8 mouse cellular contexts compared by ENCODE assay signal in genomic region chr2:125723408-125724085, GRCm38 (mm10). TPM values are rescaled to one million over a fixed set of nuclear protein-coding genes. Genes with fewer than 3 reads are reported as not detected.
DNase-seq lines count a peak whose midpoint lies in the region; ATAC-seq and TF ChIP-seq lines count a peak whose summit lies in the region.

No protein-coding gene starts in this region.

- TF ChIP-seq POLR2A in cortical plate, adult 2 months (IDR thresholded peaks at IDR 0.05; ENCODE audit: extremely low read depth, insufficient read depth, low read length) = no peak
- TF ChIP-seq POLR2A in kidney, adult 2 months (IDR thresholded peaks at IDR 0.05; ENCODE audit: low read depth, low read length) = no peak

- peak overlapping the region; percentile 31 for H3K4me3 ChIP-seq in cortical plate, adult 2 months (ENCODE audit: insufficient read depth, low read length)
- H3K4me3 ChIP-seq in kidney, adult 2 months (ENCODE audit: insufficient read depth, low read depth, low read length) = peak overlapping the region; percentile 23; the same call in 1 of the 2 replicates
- H3K4me3 ChIP-seq in liver, embryonic 16.5 days (ENCODE audit: low read depth, low read length) = peak overlapping the region; percentile 43
- H3K4me3 ChIP-seq in neural tube, embryonic 11.5 days (ENCODE audit: low read depth, low read length) = peak overlapping the region; percentile 51

- H3K9ac ChIP-seq in liver, embryonic 16.5 days (ENCODE audit: low read depth, low read length) = no peak overlapping the region
- H3K9ac ChIP-seq in neural tube, embryonic 11.5 days (ENCODE audit: low read length) = peak overlapping the region; percentile 64

- peak; percentile 6; the same call in 1 of the 2 replicates for TF ChIP-seq CTCF in cortical plate, adult 2 months (IDR thresholded peaks at IDR 0.05; ENCODE audit: extremely low read depth, insufficient read depth, low read length)
- 0 out of 2 replicates have a peak, but pooled peaks have one; percentile 21 for TF ChIP-seq CTCF in kidney, adult 2 months (conservative IDR thresholded peaks at IDR 0.05; ENCODE audit: insufficient read depth, insufficient read length, low read depth, low read length)

- under 1% methylated on average over 34 of the region's 34 CpGs for WGBS in kidney, adult 2 months
- WGBS in liver, embryonic 16.5 days (ENCODE audit: insufficient replicate concordance) = under 1% methylated on average over 34 of the region's 34 CpGs
- WGBS in neural tube, embryonic 11.5 days = under 1% methylated on average over 34 of the region's 34 CpGs

- no peak overlapping the region for H3K27ac ChIP-seq in cortical plate, adult 2 months (ENCODE audit: insufficient read depth, low read length)
- H3K27ac ChIP-seq in kidney, adult 2 months (ENCODE audit: insufficient read depth, low read depth, low read length) = no peak overlapping the region
- H3K27ac ChIP-seq in liver, embryonic 16.5 days (ENCODE audit: low read length) = no peak overlapping the region
- peak overlapping the region; percentile 50; the same call in 1 of the 2 replicates for H3K27ac ChIP-seq in neural tube, embryonic 11.5 days (ENCODE audit: low read depth, low read length)

- H3K9me3 ChIP-seq in liver, embryonic 16.5 days (replicated peaks; ENCODE audit: control insufficient read depth, low read length) = no peaks in the 10 kb centered on the region
- no peaks in the 10 kb centered on the region for H3K9me3 ChIP-seq in neural tube, embryonic 11.5 days (ENCODE audit: control insufficient read depth, low read length)

- 0 out of 2 replicates have a peak, but pooled peaks cover 1% of the 10 kb centered on the region for H3K4me1 ChIP-seq in cortical plate, adult 2 months (ENCODE audit: control insufficient read depth, insufficient read depth, low read length)
- H3K4me1 ChIP-seq in kidney, adult 2 months (ENCODE audit: control insufficient read depth, insufficient read depth, low read length) = no peaks in the 10 kb centered on the region
- H3K4me1 ChIP-seq in liver, embryonic 16.5 days (ENCODE audit: control insufficient read depth, low read depth, low read length) = peaks cover 2% of the 10 kb centered on the region; the same call in 1 of the 2 replicates
- peaks cover 11% of the 10 kb centered on the region; the same call in 1 of the 2 replicates for H3K4me1 ChIP-seq in neural tube, embryonic 11.5 days (ENCODE audit: control insufficient read depth, insufficient read depth, low read length)

- peak; percentile 21; the same call in 1 of the 2 replicates for ATAC-seq in liver, embryonic 16.5 days (ENCODE audit: low read depth)
- peak; percentile 83 for ATAC-seq in neural tube, embryonic 11.5 days (ENCODE audit: insufficient read depth, low FRiP score, low TSS enrichment)

- DNase-seq in 416B (ENCODE audit: low read depth) (peak; percentile 59), R1 (ENCODE audit: low read depth, low spot score) (peak; percentile 45)
- DNase-seq in heart, adult 9 months (ENCODE audit: low spot score in 2 of 2) = peak; percentile 33 to 37
- DNase-seq in kidney, adult 2 months = peak; percentile 64
- peak; percentile 72 for DNase-seq in neural tube, embryonic 11.5 days (ENCODE audit: low spot score)
- peak; percentile 57 for DNase-seq in thymus, postnatal 4 days

- H3K36me3 ChIP-seq in kidney, adult 2 months (ENCODE audit: control insufficient read depth, insufficient read depth, low read length) = no peaks in the 10 kb centered on the region
- no peaks in the 10 kb centered on the region for H3K36me3 ChIP-seq in liver, embryonic 16.5 days (ENCODE audit: control insufficient read depth, insufficient read depth)
- H3K36me3 ChIP-seq in neural tube, embryonic 11.5 days (ENCODE audit: control insufficient read depth, insufficient read depth, low read length) = no peaks in the 10 kb centered on the region

- H3K4me2 ChIP-seq in liver, embryonic 16.5 days (ENCODE audit: low read depth, low read length) = peak overlapping the region; percentile 63
- H3K4me2 ChIP-seq in neural tube, embryonic 11.5 days (ENCODE audit: low read depth) = peak overlapping the region; percentile 99

- H3K27me3 ChIP-seq in kidney, adult 2 months (replicated peaks; ENCODE audit: control insufficient read depth, insufficient read depth, low read length) = no peaks in the 10 kb centered on the region
- peaks cover 43% of the 10 kb centered on the region for H3K27me3 ChIP-seq in liver, embryonic 16.5 days (ENCODE audit: control insufficient read depth, insufficient read depth, low read depth, low read length)
- peaks cover 21% of the 10 kb centered on the region for H3K27me3 ChIP-seq in neural tube, embryonic 11.5 days (ENCODE audit: control insufficient read depth, insufficient read depth, low read length)

RNA-seq across cellular contexts. Expression of gene Shc4, which starts 0.4 kb away (rescaled TPM):
- polyA plus RNA-seq in cortical plate, adult 2 months (2012; rRNA removed) = 3.5 and 3.7 TPM in 2 replicates
- polyA plus RNA-seq in kidney, adult 2 months (2012; rRNA removed) = 0.20 and 0.22 TPM in 2 replicates
- 0.64 and 0.77 TPM in 2 replicates for polyA plus RNA-seq in liver, embryonic 16.5 days (2015; fragmentation: Nextera tagmentation; extraction: Ambion mirVana)
- 1.7 and 2.1 TPM in 2 replicates for polyA plus RNA-seq in neural tube, embryonic 11.5 days (2014; fragmentation: Nextera tagmentation; extraction: Ambion mirVana)

RNA-seq across cellular contexts. Expression of gene Eid1, which starts 50.7 kb away (rescaled TPM):
- 177 and 189 TPM in 2 replicates for polyA plus RNA-seq in cortical plate, adult 2 months (2012; rRNA removed)
- 12.9 and 19.9 TPM in 2 replicates for polyA plus RNA-seq in kidney, adult 2 months (2012; rRNA removed)
- polyA plus RNA-seq in liver, embryonic 16.5 days (2015; fragmentation: Nextera tagmentation; extraction: Ambion mirVana) = 34.2 and 34.7 TPM in 2 replicates
- polyA plus RNA-seq in neural tube, embryonic 11.5 days (2014; fragmentation: Nextera tagmentation; extraction: Ambion mirVana) = 271 and 289 TPM in 2 replicates

RNA-seq across cellular contexts. Expression of gene Secisbp2l, which starts 59.1 kb away (rescaled TPM):
- polyA plus RNA-seq in cortical plate, adult 2 months (2012; rRNA removed) = 35.6 and 38.2 TPM in 2 replicates
- 12.6 and 14.6 TPM in 2 replicates for polyA plus RNA-seq in kidney, adult 2 months (2012; rRNA removed)
- 5.3 and 5.4 TPM in 2 replicates for polyA plus RNA-seq in liver, embryonic 16.5 days (2015; fragmentation: Nextera tagmentation; extraction: Ambion mirVana)
- 30.3 and 31.6 TPM in 2 replicates for polyA plus RNA-seq in neural tube, embryonic 11.5 days (2014; fragmentation: Nextera tagmentation; extraction: Ambion mirVana)
